Comparison of ENCODE assay signal across 7 mouse cellular contexts in genomic region chr4:137276443-137277165, GRCm38 (mm10). TPM values are rescaled to one million over a fixed set of nuclear protein-coding genes. Genes with fewer than 3 reads are reported as not detected.
DNase-seq lines count a peak whose midpoint lies in the region; ATAC-seq and TF ChIP-seq lines count a peak whose summit lies in the region.

No protein-coding gene starts in this region.

- no peak for DNase-seq in liver, adult 2 months (ENCODE audit: extremely low read depth, low read depth, low spot score)
- DNase-seq in liver: no peak
- DNase-seq in limb, embryonic 11.5 days (ENCODE audit: low spot score): no peak
- DNase-seq in cerebellum, postnatal 14 days: no peak
- no peak for DNase-seq in frontal cortex, postnatal 25 days (ENCODE audit: low spot score in 2 of 2)

- H3K4me3 ChIP-seq in liver, adult 2 months (ENCODE audit: insufficient read depth, low read depth, low read length): peak overlapping the region; percentile 45; the same call in 1 of the 2 replicates
- peak overlapping the region; percentile 53 for H3K4me3 ChIP-seq in forebrain, embryonic 12.5 days (replicated peaks)
- peak overlapping the region; percentile 45 for H3K4me3 ChIP-seq in limb, embryonic 11.5 days (ENCODE audit: low read depth, low read length)
- H3K4me3 ChIP-seq in olfactory bulb, adult 2 months (ENCODE audit: insufficient read depth, low read depth, low read length): peak overlapping the region; percentile 39

- H3K27ac ChIP-seq in liver, adult 2 months (replicated peaks; ENCODE audit: insufficient read depth, low read depth, low read length): no peak overlapping the region
- no peak overlapping the region for H3K27ac ChIP-seq in forebrain, embryonic 12.5 days
- H3K27ac ChIP-seq in limb, embryonic 11.5 days (replicated peaks; ENCODE audit: low read depth, low read length): no peak overlapping the region
- H3K27ac ChIP-seq in olfactory bulb, adult 2 months (ENCODE audit: insufficient read depth, low read depth, low read length): no peak overlapping the region

- H3K4me2 ChIP-seq in forebrain, embryonic 12.5 days: peak overlapping the region; percentile 92
- peak overlapping the region; percentile 96 for H3K4me2 ChIP-seq in limb, embryonic 11.5 days (ENCODE audit: low read depth, severe bottlenecking)

- H3K4me1 ChIP-seq in liver, adult 2 months (ENCODE audit: control insufficient read depth, insufficient read depth, low read length): no peaks in the 10 kb centered on the region
- H3K4me1 ChIP-seq in forebrain, embryonic 12.5 days: peaks cover 35% of the 10 kb centered on the region
- H3K4me1 ChIP-seq in limb, embryonic 11.5 days (ENCODE audit: control insufficient read depth, insufficient read depth, low read length): peaks cover 13% of the 10 kb centered on the region
- H3K4me1 ChIP-seq in olfactory bulb, adult 2 months (ENCODE audit: control insufficient read depth, insufficient read depth, low read length): peaks cover 14% of the 10 kb centered on the region

- H3K9ac ChIP-seq in liver, adult 2 months (ENCODE audit: low read depth, low read length): peak overlapping the region; percentile 35
- peak overlapping the region; percentile 47; the same call in 1 of the 2 replicates for H3K9ac ChIP-seq in forebrain, embryonic 12.5 days
- H3K9ac ChIP-seq in limb, embryonic 11.5 days (ENCODE audit: low read length): peak overlapping the region; percentile 47

- peaks cover 14% of the 10 kb centered on the region for H3K27me3 ChIP-seq in liver, adult 2 months (ENCODE audit: control insufficient read depth, insufficient read depth, low read length)
- peaks cover 81% of the 10 kb centered on the region for H3K27me3 ChIP-seq in forebrain, embryonic 12.5 days
- H3K27me3 ChIP-seq in limb, embryonic 11.5 days (ENCODE audit: control insufficient read depth, insufficient read depth, low read length): peaks cover 53% of the 10 kb centered on the region

- no peak for TF ChIP-seq POLR2A in liver, adult 2 months (IDR thresholded peaks at IDR 0.05; ENCODE audit: extremely low read depth, insufficient read depth, low read length)
- no peak for TF ChIP-seq POLR2A in olfactory bulb, adult 2 months (IDR thresholded peaks at IDR 0.05; ENCODE audit: insufficient read depth, low read depth, low read length)

- WGBS in liver, adult 2 months: 4% methylated on average over 44 of the region's 46 CpGs
- 3% methylated on average over 41 of the region's 46 CpGs for WGBS in forebrain, embryonic 12.5 days
- WGBS in limb, embryonic 11.5 days: 2% methylated on average over 37 of the region's 46 CpGs
- WGBS in olfactory bulb, adult 2 months: 3% methylated on average over 46 of the region's 46 CpGs

- no peaks in the 10 kb centered on the region for H3K9me3 ChIP-seq in forebrain, embryonic 12.5 days
- H3K9me3 ChIP-seq in limb, embryonic 11.5 days (ENCODE audit: control insufficient read depth, low read length): no peaks in the 10 kb centered on the region

- peak; percentile 14; the same call in 1 of the 2 replicates for ATAC-seq in forebrain, embryonic 12.5 days (ENCODE audit: low FRiP score)
- peak; percentile 11; the same call in 1 of the 2 replicates for ATAC-seq in limb, embryonic 11.5 days (ENCODE audit: insufficient number of reproducible peaks, low FRiP score, low TSS enrichment, low read depth)

- no peaks in the 10 kb centered on the region for H3K79me2 ChIP-seq in liver, adult 2 months (ENCODE audit: control insufficient read depth, insufficient read depth, low read length)

- no peaks in the 10 kb centered on the region for H3K36me3 ChIP-seq in liver, adult 2 months (ENCODE audit: control insufficient read depth, insufficient read depth, low read length)
- no peaks in the 10 kb centered on the region for H3K36me3 ChIP-seq in forebrain, embryonic 12.5 days (replicated peaks)
- no peaks in the 10 kb centered on the region for H3K36me3 ChIP-seq in limb, embryonic 11.5 days (ENCODE audit: control insufficient read depth, insufficient read depth, low read length)

- no peak for TF ChIP-seq CTCF in liver, adult 2 months (IDR thresholded peaks at IDR 0.05; ENCODE audit: low read depth, low read length)
- TF ChIP-seq CTCF in olfactory bulb, adult 2 months (IDR thresholded peaks at IDR 0.05; ENCODE audit: insufficient read depth, low read depth, low read length): no peak

RNA-seq across cellular contexts. Expression of gene Wnt4, which starts 0.7 kb away (rescaled TPM):
- total RNA-seq in liver, adult 2 months (2014; rRNA removed): 0.40 and 0.46 TPM in 2 replicates
- 0.80 and 1.4 TPM in 2 replicates for polyA plus RNA-seq in liver, adult 2 months (2012; rRNA removed)
- polyA plus RNA-seq in forebrain, embryonic 12.5 days (2016; fragmentation: Nextera tagmentation; extraction: Ambion mirVana): 0.36 and 0.52 TPM in 2 replicates
- polyA plus RNA-seq in limb, embryonic 11.5 days (2014; fragmentation: Nextera tagmentation; extraction: Ambion mirVana): 3.5 and 5.1 TPM in 2 replicates
- not detected in 2 replicates for polyA plus RNA-seq in olfactory bulb, adult 2 months (2012; ENCODE audit: insufficient read depth, insufficient read length, low replicate concordance, missing spikeins)
